Mouse (Mus musculus) C2C12 (cell line): ENCODE results near the gene Platr17.

Experiments
- CTCF ChIP-seq: IDR thresholded peaks from one replicate; pipeline ENCODE4 v1.5.1; 2011; ENCODE audit not compliant: control insufficient read depth, insufficient read depth, insufficient read length
- FOSL1 ChIP-seq: IDR thresholded peaks from one replicate; pipeline ENCODE4 v1.8.0; 2011; ENCODE audit warnings: mild to moderate bottlenecking, low read length; ENCODE audit not compliant: poor library complexity, insufficient read depth, severe bottlenecking
- MAX ChIP-seq: IDR thresholded peaks from one replicate; pipeline ENCODE4 v1.6.1; 2011; ENCODE audit warnings: mild to moderate bottlenecking, control low read depth
- USF1 ChIP-seq: IDR thresholded peaks from one replicate; pipeline ENCODE4 v1.6.1; 2011; ENCODE audit warnings: low read depth, mild to moderate bottlenecking, control low read depth, moderate library complexity

GRCm38 (mm10) chr17:33954646-33955554, 50.0 kb downstream of the Platr17 start:
- TF ChIP-seq CTCF: no peak
- TF ChIP-seq USF1: no peak
- no peak for TF ChIP-seq MAX
- TF ChIP-seq FOSL1: no peak
